Mouse (Mus musculus) MEL (cell line): ENCODE data around the gene Sp110. TPM values are rescaled to one million over a fixed set of nuclear protein-coding genes. Genes with fewer than 3 reads are reported as not detected.
A peak's percentile ranks its signal among the peaks of the same experiment; 100 is the strongest.
"Not testable (repeated sequence)": the region's sequence is repeated elsewhere in the genome, so short reads cannot be mapped to it uniquely, and the experiment has no call there.

Source experiments
- DNase-seq: peaks from one replicate; pipeline ENCODE4 v3.0.0; 2011; ENCODE audit warnings: low read depth, low spot score
- H3K27ac ChIP-seq: 2 replicates; pipeline ENCODE4 v1.5.1; 2012; ENCODE audit warnings: low read depth, mild to moderate bottlenecking, control low read depth, low read length, moderate library complexity; ENCODE audit not compliant: control insufficient read depth
- H3K27me3 ChIP-seq, 2 experiments: fragments of 150-350 bp in 1 of 2; sonication (generic) in 1 of 2; 2 replicates each; pipeline ENCODE4 v1.6.1; 2012; ENCODE audit warnings: low read length in 2 of 2, mild to moderate bottlenecking in 2 of 2, improper control_type of control experiment in 1 of 2, moderate library complexity in 1 of 2; ENCODE audit not compliant: insufficient read depth in 2 of 2, control insufficient read depth in 1 of 2
- H3K36me3 ChIP-seq, 2 experiments: 2 replicates each; pipeline ENCODE4 v1.6.1; 2012 to 2014; ENCODE audit warnings: low read length in 2 of 2, improper control_type of control experiment in 1 of 2, inconsistent platforms in 1 of 2, mild to moderate bottlenecking in 1 of 2; ENCODE audit not compliant: insufficient read depth in 2 of 2, control insufficient read depth in 1 of 2
- H3K4me1 ChIP-seq, 2 experiments: fragments of 150-350 bp in 1 of 2; sonication (generic) in 1 of 2; 2 replicates each; pipeline ENCODE4 v1.6.1; 2012; ENCODE audit warnings: low read length in 2 of 2, improper control_type of control experiment in 1 of 2, mild to moderate bottlenecking in 1 of 2; ENCODE audit not compliant: insufficient read depth in 2 of 2, control insufficient read depth in 1 of 2
- H3K4me3 ChIP-seq, 2 experiments: fragments of 150-350 bp in 1 of 2; sonication (generic) in 1 of 2; 2 replicates each; pipeline ENCODE4 v1.5.1; 2012; ENCODE audit warnings: low read depth in 2 of 2, low read length in 2 of 2, mild to moderate bottlenecking in 2 of 2, moderate library complexity in 2 of 2, control low read depth in 1 of 2, improper control_type of control experiment in 1 of 2; ENCODE audit not compliant: control insufficient read depth in 1 of 2, insufficient read depth in 1 of 2
- H3K79me2 ChIP-seq: 2 replicates; pipeline ENCODE4 v1.6.1; 2012; ENCODE audit warnings: mild to moderate bottlenecking, low read length, moderate library complexity; ENCODE audit not compliant: control insufficient read depth, poor library complexity, insufficient read depth
- H3K9ac ChIP-seq: 2 replicates; pipeline ENCODE4 v1.6.1; 2012; ENCODE audit warnings: low read depth, mild to moderate bottlenecking, control low read depth, low read length, moderate library complexity; ENCODE audit not compliant: control insufficient read depth, poor library complexity, severe bottlenecking
- H3K9me3 ChIP-seq: fragments of 150-350 bp; sonication (generic); replicated peaks from 2 replicates; pipeline ENCODE4 v1.6.1; 2012; ENCODE audit warnings: mild to moderate bottlenecking, low read length, improper control_type of control experiment, moderate library complexity; ENCODE audit not compliant: insufficient read depth
- ETS1 ChIP-seq: IDR thresholded peaks from 2 replicates; pipeline ENCODE4 v1.6.1; 2012; ENCODE audit warnings: low read depth, mild to moderate bottlenecking, inconsistent platforms, low read length, improper control_type of control experiment, moderate library complexity
- SIN3A ChIP-seq: IDR thresholded peaks from 2 replicates; pipeline ENCODE4 v1.6.1; 2012; ENCODE audit warnings: low read length, improper control_type of control experiment, inconsistent platforms
- polyA plus RNA-seq, 2 experiments: library from polyadenylated mRNA; stranded (reverse) in 1 of 2; unstranded in 1 of 2; fragments of >175 nt in 1 of 2; fragments of >200 nt in 1 of 2; gene quantifications; 2 replicates each; pipeline versions ENCODE4 v1.2.1 to v1.2.4; 2012; ENCODE audit warnings: low replicate concordance in 2 of 2, low read depth in 1 of 2; ENCODE audit not compliant: insufficient read length in 2 of 2, insufficient read depth in 1 of 2, missing spikeins in 1 of 2
- total RNA-seq: library from RNA; depleted of rRNA; stranded (reverse); fragments of 300-350 nt; gene quantifications from 2 replicates; pipeline ENCODE4 v1.2.3, GENCODE M21; 2012

Sp110 gene
- total and polyA plus RNA-seq, 3 experiments = 12.7 to 13.7 TPM; not detected in 1

DNA sequence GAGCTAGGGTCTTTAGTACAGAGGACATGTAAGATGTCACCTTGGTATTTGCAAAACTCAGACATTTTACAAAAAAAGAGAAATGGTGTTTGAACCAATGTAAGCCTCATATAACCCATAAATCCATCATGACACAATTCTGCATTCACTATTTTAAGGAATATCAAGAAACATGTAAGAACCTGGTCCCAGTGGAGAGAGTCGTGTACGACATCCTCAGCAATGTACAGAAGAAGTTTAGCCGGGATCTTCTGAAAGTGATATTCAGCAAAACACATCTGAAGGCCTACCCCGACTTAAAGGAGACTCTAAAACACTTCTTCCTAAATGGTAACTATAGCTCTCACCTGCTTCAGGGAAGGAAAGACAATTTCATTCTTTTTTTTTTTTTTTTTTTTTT lies 12.0 kb upstream of the Sp110 start:
- H3K4me1 ChIP-seq, DNase-seq, H3K4me3 ChIP-seq, H3K9me3 ChIP-seq, H3K27me3 ChIP-seq, H3K79me2 ChIP-seq, H3K27ac ChIP-seq, H3K36me3 ChIP-seq, H3K9ac ChIP-seq: not testable (repeated sequence)

DNA sequence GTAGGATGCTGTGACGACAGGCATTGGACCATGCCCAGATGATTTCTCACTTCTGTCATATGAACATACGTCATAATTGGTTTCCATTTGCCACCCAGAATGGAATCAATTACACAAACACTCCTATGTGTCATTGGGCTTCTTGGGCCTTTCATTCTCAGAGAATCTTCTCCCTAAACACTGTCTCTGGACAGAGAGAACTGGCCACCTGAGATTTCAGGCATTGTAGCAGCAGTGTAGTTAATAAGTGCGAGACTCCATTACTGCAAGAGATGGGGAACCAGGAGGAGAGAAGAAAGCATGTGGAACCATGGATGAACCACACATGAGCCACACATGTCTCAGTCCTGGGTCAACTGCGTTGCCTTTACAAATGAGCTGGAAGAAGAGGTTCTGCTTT lies 9.7 kb upstream of the Sp110 start:
- H3K4me1 ChIP-seq, H3K9ac ChIP-seq, H3K4me3 ChIP-seq, H3K9me3 ChIP-seq, DNase-seq, H3K79me2 ChIP-seq, H3K36me3 ChIP-seq, H3K27ac ChIP-seq, H3K27me3 ChIP-seq: not testable (repeated sequence)

DNA sequence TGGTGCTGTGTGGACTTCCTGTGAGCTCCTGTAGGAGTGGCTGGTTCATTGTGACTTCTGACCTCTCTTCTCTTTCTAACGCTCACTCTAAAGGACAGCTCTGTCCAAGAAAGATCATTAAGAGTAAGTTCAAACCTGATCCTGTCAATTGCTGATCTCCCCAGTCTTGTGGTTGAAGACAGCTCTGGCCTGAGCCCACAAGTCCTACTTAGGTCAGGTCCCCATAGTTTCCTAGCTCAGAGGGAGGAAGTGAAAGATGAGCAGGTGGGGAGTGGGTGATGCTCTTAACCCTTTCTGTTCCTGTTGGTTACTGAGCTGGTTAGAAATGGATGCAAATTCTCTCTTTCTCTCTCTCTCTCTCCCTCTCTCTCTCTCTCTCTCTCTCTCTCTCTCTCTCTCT lies 5.7 kb upstream of the Sp110 start:
- H3K27me3 ChIP-seq, H3K9ac ChIP-seq, H3K4me1 ChIP-seq, H3K79me2 ChIP-seq, DNase-seq, H3K4me3 ChIP-seq, H3K36me3 ChIP-seq, H3K27ac ChIP-seq, H3K9me3 ChIP-seq: not testable (repeated sequence)

DNA sequence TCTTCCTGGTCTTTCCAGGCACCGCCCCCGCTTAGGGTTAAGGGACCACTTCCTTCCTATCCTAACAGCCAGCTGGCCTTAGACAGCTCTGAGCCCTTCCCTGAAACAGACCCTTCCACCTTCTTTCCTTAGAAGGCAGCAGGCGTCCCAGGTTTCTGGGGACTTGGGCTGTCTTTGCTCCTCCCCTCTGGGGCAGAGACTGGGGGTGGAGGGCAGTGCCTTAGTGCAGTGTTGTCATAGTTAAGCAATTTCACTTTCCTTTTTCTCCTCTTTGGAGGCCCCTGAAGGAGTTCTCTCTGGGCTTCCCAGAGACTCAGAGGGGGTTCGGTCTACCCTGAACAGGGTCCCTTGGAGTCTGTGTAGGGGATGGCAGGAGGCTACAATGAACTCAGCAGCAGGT lies 2.2 kb upstream of the Sp110 start:
- not testable (repeated sequence) for H3K27me3 ChIP-seq, H3K9me3 ChIP-seq, H3K36me3 ChIP-seq, H3K4me1 ChIP-seq, H3K79me2 ChIP-seq
- Histone ChIP-seq H3K9ac (peak overlapping the region; percentile 72), H3K4me3 (peak overlapping the region; percentile 59 to 65), H3K27ac (peak overlapping the region; percentile 33)
- TF ChIP-seq ETS1 (0 out of 2 replicates have a peak, but pooled peaks have one; percentile 31), SIN3A (peak; percentile 18; the same call in 1 of the 2 replicates)
- peak; percentile 66 for DNase-seq

DNA sequence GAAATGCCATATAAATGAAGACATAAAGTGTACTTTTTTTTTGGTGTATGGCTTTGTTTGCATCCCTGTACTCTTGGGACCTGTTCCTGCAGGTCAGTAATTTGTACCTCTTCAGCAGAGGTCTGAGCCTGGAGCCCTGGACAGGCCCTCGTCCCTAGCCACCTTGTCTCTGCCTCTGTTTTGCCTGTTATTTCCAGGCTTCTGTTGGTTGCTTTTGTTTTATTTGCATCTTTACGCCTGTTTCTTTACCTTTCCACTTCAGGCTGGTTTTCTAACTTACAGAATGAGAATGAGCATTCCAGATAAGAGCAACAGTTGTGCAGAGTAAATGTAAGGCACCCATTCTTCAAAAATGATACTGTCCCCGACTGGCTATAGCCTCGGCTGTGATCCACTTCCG lies 1.5 kb upstream of the Sp110 start, which contains the start of gene Sp140:
Gene Sp140, plus strand, starts transcription at position 301 of the 400 bp plus-strand sequence.
- not testable (repeated sequence) for H3K36me3 ChIP-seq, H3K9me3 ChIP-seq, H3K4me1 ChIP-seq, H3K79me2 ChIP-seq, DNase-seq, H3K27me3 ChIP-seq
- peak within 1 kb of the TSS; percentile 59 to 65 for H3K4me3 ChIP-seq
- peak within 1 kb of the TSS; percentile 72 for H3K9ac ChIP-seq
- H3K27ac ChIP-seq = peak within 1 kb of the TSS; percentile 33

DNA sequence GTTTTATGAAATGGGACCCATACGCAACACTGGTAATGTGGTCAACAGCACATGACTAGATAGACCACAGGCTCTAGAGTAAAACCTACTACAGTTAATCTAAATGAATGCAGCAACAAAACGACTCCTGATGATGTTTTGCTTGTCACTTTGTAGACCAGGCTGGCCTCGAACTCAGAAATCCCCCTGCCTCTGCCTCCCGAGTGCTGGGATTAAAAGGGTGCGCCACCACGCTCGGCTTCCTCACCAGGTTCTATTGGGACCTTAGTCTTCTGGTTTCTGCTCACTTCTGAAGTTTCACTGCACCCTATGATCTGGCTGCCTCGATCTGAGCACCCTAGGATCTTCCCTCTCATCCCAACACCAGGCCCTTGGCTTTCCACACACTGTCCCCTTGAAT lies 6.1 kb downstream of the Sp110 start:
- H3K4me3 ChIP-seq = not testable (repeated sequence)

DNA sequence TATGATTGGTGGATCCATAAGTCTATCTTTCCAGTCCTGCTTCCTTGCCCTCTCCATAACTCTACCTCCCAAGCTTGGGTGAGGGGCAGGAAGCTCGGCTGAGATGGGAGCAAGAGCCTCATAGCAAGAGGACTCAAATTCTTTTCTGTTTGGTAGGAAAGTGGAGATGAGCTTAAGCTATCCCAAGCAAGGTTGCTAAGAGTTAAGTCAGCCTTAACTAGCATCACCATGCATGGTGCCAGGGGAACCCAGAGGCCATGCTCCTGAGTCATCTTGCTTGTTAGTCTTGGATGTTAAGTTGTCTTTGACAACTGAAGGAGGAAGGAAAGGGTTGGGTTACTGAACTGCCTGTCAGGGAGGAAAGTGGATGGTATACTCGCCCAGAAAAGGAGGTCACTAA lies 9.9 kb downstream of the Sp110 start:
- not testable (repeated sequence) for DNase-seq, H3K36me3 ChIP-seq, H3K9me3 ChIP-seq, H3K4me3 ChIP-seq, H3K79me2 ChIP-seq, H3K27ac ChIP-seq, H3K4me1 ChIP-seq, H3K9ac ChIP-seq, H3K27me3 ChIP-seq

More for the DNA sequence above, 6.1 kb downstream of the Sp110 start:
- not testable (repeated sequence) for H3K79me2 ChIP-seq, H3K9me3 ChIP-seq, H3K4me1 ChIP-seq, DNase-seq, H3K27ac ChIP-seq, H3K9ac ChIP-seq, H3K36me3 ChIP-seq, H3K27me3 ChIP-seq
